Mouse (Mus musculus) heart, adult 9 months (tissue): ENCODE results near the gene Chga.

Source experiments
- DNase-seq, 2 experiments: peaks; one replicate each; pipeline ENCODE4 v3.0.0; 2022; ENCODE audit warnings: low spot score in 2 of 2

The Chga gene

GRCm38 (mm10) chr12:102554721-102555516 lies at the start of gene Chga:
Gene Chga (plus strand): TSS chr12:102554969.
- DNase-seq, result peak in 1 of 2 experiments; percentile 18

GRCm38 (mm10) chr12:102505131-102505713 lies 49.5 kb upstream of the Chga start:
- DNase-seq, result no peak

GRCm38 (mm10) chr12:102505949-102506348 lies 48.8 kb upstream of the Chga start:
- DNase-seq, result no peak

- no peak for DNase-seq
These were observed 43.4 kb upstream of the Chga start for GRCm38 (mm10) chr12:102511363-102511762.

- DNase-seq, result no peak
These were observed 40.6 kb upstream of the Chga start for GRCm38 (mm10) chr12:102514151-102514550.

- DNase-seq, result no peak
These were observed 40.0 kb upstream of the Chga start for GRCm38 (mm10) chr12:102514751-102515150.

GRCm38 (mm10) chr12:102516151-102516550 lies 38.6 kb upstream of the Chga start:
- DNase-seq, result no peak

- DNase-seq, result no peak
These were observed 37.1 kb upstream of the Chga start for GRCm38 (mm10) chr12:102517647-102518046.

GRCm38 (mm10) chr12:102519929-102520720 lies 34.6 kb upstream of the Chga start:
- no peak for DNase-seq

GRCm38 (mm10) chr12:102521777-102522319 lies 32.9 kb upstream of the Chga start:
- DNase-seq, result peak; percentile 17 to 24

GRCm38 (mm10) chr12:102524216-102524615 lies 30.6 kb upstream of the Chga start:
- DNase-seq, result no peak

- DNase-seq, result peak in 1 of 2 experiments; percentile 14
These were observed 30.0 kb upstream of the Chga start for GRCm38 (mm10) chr12:102524760-102525159.

GRCm38 (mm10) chr12:102527989-102528388 lies 26.8 kb upstream of the Chga start:
- no peak for DNase-seq

GRCm38 (mm10) chr12:102535796-102536195 lies 19.0 kb upstream of the Chga start:
- DNase-seq, result no peak

GRCm38 (mm10) chr12:102540278-102540677 lies 14.5 kb upstream of the Chga start:
- no peak for DNase-seq

- no peak for DNase-seq
These were observed 13.6 kb upstream of the Chga start for GRCm38 (mm10) chr12:102541168-102541567.

GRCm38 (mm10) chr12:102545122-102545521 lies 9.6 kb upstream of the Chga start:
- DNase-seq, result no peak

- DNase-seq, result peak in 1 of 2 experiments; percentile 12
These were observed 4.2 kb upstream of the Chga start for GRCm38 (mm10) chr12:102550529-102550928.

GRCm38 (mm10) chr12:102551186-102551585 lies 3.6 kb upstream of the Chga start:
- no peak for DNase-seq

GRCm38 (mm10) chr12:102552001-102552400 lies 2.8 kb upstream of the Chga start:
- DNase-seq, result no peak

- DNase-seq, result no peak
These were observed 979 bp upstream of the Chga start for GRCm38 (mm10) chr12:102553705-102554275.

GRCm38 (mm10) chr12:102555850-102556249 lies 1.1 kb downstream of the Chga start:
- no peak for DNase-seq
